Mouse (Mus musculus): ENCODE results near the gene Fscn2. TPM values are rescaled to one million over a fixed set of nuclear protein-coding genes. Genes with fewer than 3 reads are reported as not detected.
A peak's percentile ranks its signal among the peaks of the same experiment; 100 is the strongest.

Fscn2 gene
- total RNA-seq (2021): not detected
- long read RNA-seq, experiment 1, partial matches to known transcripts: 0 of 1 reads
- long read RNA-seq, experiment 1, other reads (novel, unspliced or antisense): 1 of 1 reads
- long read RNA-seq, experiment 2: 0 reads

DNA sequence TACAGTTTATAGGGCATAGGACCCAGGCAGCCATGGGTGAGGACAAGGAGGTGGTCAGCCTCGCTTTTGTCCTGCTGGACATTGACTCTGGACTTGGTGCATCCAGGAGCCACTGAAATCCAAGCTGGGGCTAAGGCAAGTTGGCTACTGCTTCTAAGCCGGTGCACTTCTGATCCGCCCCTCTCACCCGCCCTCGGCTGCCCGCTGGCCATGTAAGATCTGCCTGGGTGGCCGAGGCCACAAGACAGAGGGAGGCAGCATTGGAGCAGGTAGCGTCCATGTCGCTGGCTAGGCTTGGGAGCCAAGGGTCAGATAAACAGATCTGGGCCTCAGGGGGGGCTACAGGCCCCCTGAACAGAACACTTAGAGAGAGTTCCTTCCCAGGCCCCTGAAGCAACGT is at the start of gene Fscn2:
Fscn2 (plus strand) TSS at position 240 of the 400 bp plus-strand sequence.
- intact Hi-C loops (cut with DNase I): loop anchor here (5.0 kb wide), 1 partner anchor 61 kb away; no protein-coding TSS in a partner anchor
- DNase-seq: no peak

- intact Hi-C loops (cut with DNase I): no loop called here
- DNase-seq: peak in 1 of 2 experiments; percentile 1
These were observed 49.8 kb upstream of the Fscn2 start for GRCm38 (mm10) chr11:120311561-120311960.

- intact Hi-C loops (cut with DNase I): loop anchor here (2.0 kb wide), 1 partner anchor 29 kb away; no protein-coding TSS in a partner anchor
- DNase-seq: no peak
These were observed 49.3 kb upstream of the Fscn2 start for GRCm38 (mm10) chr11:120312069-120312468.

DNA sequence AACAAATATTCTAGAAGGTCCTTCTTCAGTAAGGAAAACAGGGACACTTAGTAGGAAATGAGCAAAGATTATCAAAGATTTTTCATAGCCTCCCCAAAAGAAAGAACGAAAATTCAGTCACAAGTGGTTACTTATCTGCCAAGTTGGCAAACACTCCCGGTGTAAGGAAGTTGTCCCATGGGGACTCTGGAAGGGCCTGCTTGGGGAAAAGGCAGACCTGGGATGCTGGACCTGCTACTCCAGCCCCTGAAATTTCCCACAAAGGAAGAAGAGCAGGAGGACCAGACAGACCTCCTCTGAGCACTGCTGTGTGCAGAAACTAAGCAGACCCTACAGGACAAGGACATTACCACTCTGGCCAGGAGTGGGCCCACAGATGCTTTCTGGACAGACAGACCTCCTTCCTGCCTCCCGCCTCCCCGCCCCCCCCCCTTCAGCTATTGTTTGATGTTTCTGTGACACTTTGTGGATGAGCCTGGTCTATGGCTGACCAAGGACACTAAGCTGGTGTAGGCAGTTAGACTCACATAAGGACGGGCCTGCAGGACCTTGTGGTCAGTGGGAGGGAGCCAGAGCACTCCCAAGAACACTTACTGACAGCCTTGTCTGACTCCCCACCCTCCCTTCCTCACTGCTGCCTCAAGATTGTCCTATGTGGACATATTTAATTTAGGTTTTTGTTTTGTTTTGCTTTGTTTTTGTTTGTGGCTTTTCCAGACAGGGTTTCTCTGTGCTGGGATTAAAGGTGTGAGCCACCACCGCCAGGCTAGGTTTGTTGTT is 47.2 kb upstream of the Fscn2 start:
- DNase-seq: no peak
- intact Hi-C loops (cut with DNase I): loop anchor here (2.0 kb wide), 1 partner anchor 27 kb away; no protein-coding TSS in a partner anchor

GRCm38 (mm10) chr11:120314721-120315415 is 46.5 kb upstream of the Fscn2 start:
- DNase-seq: no peak
- intact Hi-C loops (cut with DNase I): loop anchor here (5.0 kb wide), 1 partner anchor 62 kb away; the partner anchor contains the start of gene Faap100

DNA sequence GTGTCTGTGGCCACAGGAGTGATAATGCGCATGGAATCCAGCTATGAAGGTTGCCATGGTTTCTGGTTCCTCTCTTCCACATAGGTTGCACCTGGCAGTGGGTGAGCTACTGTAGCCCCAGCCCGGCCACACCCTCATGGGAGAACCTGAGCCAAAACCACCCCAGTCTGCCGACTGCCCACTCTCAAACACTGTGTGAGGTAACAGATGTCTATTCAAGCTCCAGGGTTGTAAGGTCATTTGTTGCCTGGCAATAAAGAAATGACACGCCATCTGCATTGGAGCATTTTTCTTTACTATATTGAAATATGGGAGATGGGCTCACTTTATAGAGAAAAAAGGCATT is 45.9 kb upstream of the Fscn2 start:
- no peak for DNase-seq
- intact Hi-C loops (cut with DNase I): loop anchor here (5.0 kb wide), 1 partner anchor 62 kb away; the partner anchor contains the start of gene Faap100

- DNase-seq: peak; percentile 86 to 89
- intact Hi-C loops (cut with DNase I): loop anchor here (1.0 to 5.0 kb wide), 2 partner anchors 31 to 61 kb away; partner anchors contain the start of gene Faap100
These were observed 45.3 kb upstream of the Fscn2 start for GRCm38 (mm10) chr11:120315832-120316689.

- intact Hi-C loops (cut with DNase I): loop anchor here (1.0 to 5.0 kb wide), 2 partner anchors 31 to 61 kb away; partner anchors contain the start of gene Faap100
- DNase-seq: peak in 1 of 2 experiments; percentile 54
These were observed 44.6 kb upstream of the Fscn2 start for GRCm38 (mm10) chr11:120316690-120317254.

DNA sequence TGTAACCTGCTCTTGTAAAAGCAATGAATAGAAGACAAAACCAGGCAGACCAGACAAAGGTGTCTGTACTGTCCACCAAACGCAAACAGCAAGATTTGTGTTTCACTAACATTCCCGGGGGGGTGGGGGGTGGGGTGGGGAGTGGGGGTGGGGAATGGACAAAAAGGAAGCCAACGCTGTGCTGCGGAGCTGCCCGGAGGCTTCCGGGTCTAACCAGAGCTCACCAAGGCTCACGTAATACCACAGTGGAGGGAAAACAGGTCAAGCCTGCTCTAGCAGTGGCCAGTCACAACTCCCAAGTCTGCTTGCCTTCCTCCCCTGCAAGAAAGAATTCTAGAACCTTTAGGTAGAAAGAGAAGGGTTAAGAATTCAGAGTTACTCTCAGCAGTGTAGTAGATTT is 43.9 kb upstream of the Fscn2 start:
- no peak for DNase-seq
- intact Hi-C loops (cut with DNase I): loop anchor here (5.0 kb wide), 1 partner anchor 60 kb away; the partner anchor contains the start of gene Faap100

GRCm38 (mm10) chr11:120319310-120319709 is 42.0 kb upstream of the Fscn2 start:
- DNase-seq: no peak
- intact Hi-C loops (cut with DNase I): loop anchor here (5.0 kb wide), 1 partner anchor 58 kb away; the partner anchor contains the start of gene Faap100

DNA sequence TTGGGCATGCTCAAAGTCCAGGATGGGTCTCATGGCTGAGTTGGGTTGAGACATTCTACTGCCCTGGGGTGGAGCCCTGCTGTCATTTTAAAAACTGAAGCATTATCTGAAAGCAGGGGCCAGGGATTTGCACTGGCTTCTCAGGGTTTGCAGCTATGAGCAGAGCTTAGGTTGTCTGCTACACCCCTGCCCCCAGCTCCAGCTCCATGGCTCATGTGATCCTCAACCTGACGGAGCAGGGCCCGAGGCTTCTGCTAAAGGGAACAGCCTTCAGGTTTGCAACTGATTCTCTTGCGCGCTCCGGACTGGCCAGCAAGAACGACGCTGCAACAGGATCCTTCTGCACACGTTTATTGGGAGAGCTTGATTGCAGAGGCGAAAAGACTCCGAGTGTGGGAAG is 41.2 kb upstream of the Fscn2 start:
- DNase-seq: no peak
- intact Hi-C loops (cut with DNase I): no loop called here

DNA sequence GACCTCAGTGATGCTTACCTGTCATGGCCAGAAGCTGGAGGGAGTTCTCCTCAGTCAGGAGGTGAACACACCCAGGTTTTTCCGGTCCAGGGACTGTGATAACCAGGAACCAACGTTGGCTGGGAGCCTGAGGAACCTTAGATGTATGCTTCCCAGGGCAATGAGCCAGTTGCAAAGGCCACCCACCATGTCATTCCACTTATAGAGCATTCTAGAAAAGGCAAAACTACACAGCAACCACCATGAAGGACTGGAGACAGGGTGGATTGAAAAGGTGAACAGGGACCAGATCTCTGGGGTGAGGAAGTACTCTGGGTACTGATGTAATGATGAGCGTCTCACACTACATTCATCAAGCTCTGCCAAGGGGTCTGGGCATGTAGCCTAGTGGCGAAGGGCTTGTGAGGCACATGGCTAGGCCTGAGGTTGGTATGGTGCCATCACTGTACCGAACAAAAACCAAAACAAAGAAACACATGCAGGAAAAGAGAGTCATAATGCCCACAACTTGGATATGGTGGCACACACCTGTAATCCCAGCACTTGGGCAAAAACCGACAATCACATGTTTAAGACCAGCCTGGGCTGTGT is 25.8 kb upstream of the Fscn2 start:
- intact Hi-C loops (cut with DNase I): no loop called here
- DNase-seq: no peak

DNA sequence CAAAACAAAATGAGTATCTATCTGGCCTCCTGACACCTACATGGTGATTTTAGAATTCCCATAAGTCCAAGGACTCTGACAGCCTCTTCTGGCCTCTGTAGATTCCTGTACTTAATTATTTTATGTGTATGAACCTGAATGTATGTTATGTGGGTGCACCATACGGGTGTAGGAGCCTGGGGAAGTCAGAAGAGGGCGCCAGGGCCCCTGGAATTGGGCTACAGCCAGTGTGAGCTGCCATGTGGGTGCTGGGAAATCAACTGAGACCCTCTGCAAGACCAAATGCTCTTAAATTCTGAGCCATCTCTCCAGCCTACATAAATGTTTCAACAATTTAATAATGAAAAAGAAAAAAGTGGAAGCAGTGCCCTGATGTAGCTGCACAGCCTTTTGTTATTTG is 23.9 kb upstream of the Fscn2 start:
- DNase-seq: no peak

GRCm38 (mm10) chr11:120338786-120339185 is 22.5 kb upstream of the Fscn2 start:
- intact Hi-C loops (cut with DNase I): no loop called here
- no peak for DNase-seq

More for the DNA sequence above, 23.9 kb upstream of the Fscn2 start:
- intact Hi-C loops (cut with DNase I): no loop called here

DNA sequence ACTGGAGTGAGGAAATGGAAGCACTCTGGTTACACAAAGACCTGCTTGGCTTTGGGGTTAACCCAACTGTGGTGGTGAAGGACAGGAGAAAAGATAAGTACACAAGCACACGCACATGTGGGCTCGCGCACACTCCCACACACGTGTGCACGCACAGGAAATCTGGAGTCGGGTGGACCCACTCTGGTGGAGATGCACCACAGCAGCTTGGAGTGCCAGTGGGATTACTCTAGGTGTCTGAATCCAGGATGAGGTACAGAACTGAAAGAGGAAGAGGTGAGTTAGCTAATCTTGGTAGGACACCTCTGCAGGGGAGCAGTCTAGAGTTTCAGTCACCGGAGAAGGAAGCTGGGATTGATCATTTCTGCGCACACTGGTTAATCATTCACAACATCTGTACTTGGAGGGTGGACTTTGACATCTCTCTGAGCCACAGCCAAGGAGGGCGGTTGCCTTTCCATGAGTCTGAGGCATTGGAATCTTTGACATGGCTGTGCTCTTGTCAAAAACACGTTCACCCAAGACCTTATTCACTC is 21.3 kb upstream of the Fscn2 start:
- DNase-seq: no peak
- intact Hi-C loops (cut with DNase I): loop anchor here (2.0 kb wide), 1 partner anchor 27 kb away; no protein-coding TSS in a partner anchor

- intact Hi-C loops (cut with DNase I): loop anchor here (2.0 kb wide), 1 partner anchor 29 kb away; no protein-coding TSS in a partner anchor
- no peak for DNase-seq
These were observed 19.7 kb upstream of the Fscn2 start for GRCm38 (mm10) chr11:120341661-120342060.

- DNase-seq: no peak
- intact Hi-C loops (cut with DNase I): no loop called here
These were observed 18.6 kb upstream of the Fscn2 start for GRCm38 (mm10) chr11:120342656-120343160.

GRCm38 (mm10) chr11:120343519-120344309 is 17.6 kb upstream of the Fscn2 start:
- intact Hi-C loops (cut with DNase I): loop anchor here (2.0 kb wide), 1 partner anchor 109 kb away; no protein-coding TSS in a partner anchor
- no peak for DNase-seq

All from heart, postnatal 14 days (tissue).